Mouse (Mus musculus): ENCODE data around the gene Clec4b1.
"Not testable (repeated sequence)": the region's sequence is repeated elsewhere in the genome, so short reads cannot be mapped to it uniquely, and the experiment has no call there.

Gene Clec4b1

GRCm38 (mm10) chr6:123049742-123050372 lies at the start of gene Clec4b1:
Clec4b1 (plus strand) TSS chr6:123049962.
- no peak for DNase-seq (ENCODE audit: extremely low read depth, insufficient read length, low spot score)

GRCm38 (mm10) chr6:123004696-123005095 lies 45.1 kb upstream of the Clec4b1 start:
- DNase-seq (ENCODE audit: extremely low read depth, insufficient read length, low spot score) = not testable (repeated sequence)

- no peak for DNase-seq (ENCODE audit: extremely low read depth, insufficient read length, low spot score)
Observed at GRCm38 (mm10) chr6:123005591-123005990, 44.2 kb upstream of the Clec4b1 start.

- no peak for DNase-seq (ENCODE audit: extremely low read depth, insufficient read length, low spot score)
Observed at GRCm38 (mm10) chr6:123095125-123095843, 45.5 kb downstream of the Clec4b1 start.

- DNase-seq (ENCODE audit: extremely low read depth, insufficient read length, low spot score) = not testable (repeated sequence)
Observed at GRCm38 (mm10) chr6:123106128-123106527, 56.4 kb downstream of the Clec4b1 start, which contains the start of gene Clec4a2. Clec4a2 (plus strand) TSS chr6:123106428.

Data from 3134 (cell line).